Mouse (Mus musculus): Measurements from ENCODE around the gene 5730596B20Rik. TPM values are rescaled to one million over a fixed set of nuclear protein-coding genes. Genes with fewer than 3 reads are reported as not detected.

5730596B20Rik gene
- polyA plus RNA-seq, 1 experiment from 2014 or later = 3.4 TPM

DNA sequence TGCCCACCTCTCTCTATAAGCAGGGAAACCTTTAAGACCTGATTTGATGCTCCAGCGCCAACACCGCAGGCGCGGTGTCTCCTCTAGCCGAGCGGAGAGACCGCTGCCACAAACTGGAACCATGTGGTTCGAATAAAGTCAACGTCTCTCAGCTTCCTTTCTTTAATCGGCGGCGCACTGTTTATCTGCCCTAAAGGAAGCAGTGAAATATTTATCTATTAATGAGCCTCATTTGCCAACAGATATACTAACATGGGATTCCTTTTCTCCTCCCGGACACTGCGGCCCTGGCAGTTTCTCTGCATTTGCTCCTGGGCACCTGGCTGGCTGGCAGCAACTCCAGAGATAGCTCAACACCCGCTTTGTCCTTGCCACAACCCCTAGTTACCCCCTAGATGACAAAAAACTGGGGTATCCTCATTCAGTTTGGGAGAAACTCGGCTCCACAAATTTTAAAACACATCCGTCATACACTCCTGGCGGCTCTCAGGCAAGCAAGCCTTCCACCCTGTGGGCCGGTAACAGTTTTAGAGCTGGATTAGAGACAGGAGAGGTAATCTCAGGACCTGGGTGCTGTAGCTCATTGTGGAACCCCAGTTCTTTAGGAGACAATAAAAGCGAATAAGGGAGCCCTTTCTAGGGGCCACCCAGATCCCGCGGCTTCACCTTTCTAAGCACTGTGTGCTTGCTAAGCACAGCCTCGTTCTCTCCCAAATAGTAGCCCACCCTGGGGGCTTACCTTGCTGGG lies 40.8 kb downstream of the 5730596B20Rik start:
- H3K27me3 ChIP-seq (replicated peaks; ENCODE audit: control insufficient read depth, insufficient read depth, low read length) = peaks cover 69% of the 10 kb centered on the region
- no peak overlapping the region for H3K9ac ChIP-seq (ENCODE audit: low read depth, low read length)
- H3K9me3 ChIP-seq (ENCODE audit: control insufficient read depth, low read length) = no peaks in the 10 kb centered on the region
- peak overlapping the region; percentile 43 for H3K4me2 ChIP-seq (ENCODE audit: low read length)
- no peak for ATAC-seq
- H3K4me3 ChIP-seq (ENCODE audit: low read length) = no peak overlapping the region; the same call in 1 of the 2 replicates
- peaks cover 7% of the 10 kb centered on the region for H3K4me1 ChIP-seq (ENCODE audit: control insufficient read depth, insufficient read depth, low read depth, low read length)
- no peaks in the 10 kb centered on the region for H3K36me3 ChIP-seq (ENCODE audit: control insufficient read depth, insufficient read depth, low read length)
- no peak overlapping the region for H3K27ac ChIP-seq (ENCODE audit: low read depth, low read length)
- WGBS = 7% methylated on average over 23 of the region's 23 CpGs

DNA sequence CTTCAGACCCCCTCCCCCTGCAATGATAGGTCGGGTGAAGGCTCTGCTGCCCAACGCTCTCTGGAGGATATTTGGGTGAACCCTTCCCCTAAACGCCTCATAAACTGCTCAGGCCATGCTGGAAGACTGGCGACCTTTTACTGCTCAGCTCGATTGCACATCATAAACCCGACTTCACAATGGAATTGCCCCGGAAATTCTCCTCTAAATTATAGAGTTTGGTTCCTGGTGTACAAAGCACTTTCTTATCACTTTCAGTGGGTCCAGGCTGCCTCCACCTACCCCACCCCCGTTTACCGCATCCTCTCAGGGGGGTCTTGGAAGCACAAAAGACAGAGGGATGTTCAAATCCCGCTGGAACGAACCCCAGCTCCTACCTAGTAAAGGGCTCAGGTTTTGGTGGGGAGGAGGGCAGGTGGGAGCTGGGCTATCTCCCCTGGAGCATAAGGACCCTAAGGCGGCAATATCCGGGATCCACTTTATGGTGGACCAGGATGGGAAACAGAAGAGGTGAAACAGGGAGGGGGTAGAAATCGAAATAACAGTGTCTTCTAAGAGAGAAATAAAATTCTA lies 41.4 kb downstream of the 5730596B20Rik start:
- H3K4me2 ChIP-seq (ENCODE audit: low read length) = no peak overlapping the region
- H3K4me3 ChIP-seq (ENCODE audit: low read length) = no peak overlapping the region
- H3K27me3 ChIP-seq (replicated peaks; ENCODE audit: control insufficient read depth, insufficient read depth, low read length) = peaks cover 70% of the 10 kb centered on the region
- H3K9ac ChIP-seq (ENCODE audit: low read depth, low read length) = no peak overlapping the region
- peaks cover 7% of the 10 kb centered on the region for H3K4me1 ChIP-seq (ENCODE audit: control insufficient read depth, insufficient read depth, low read depth, low read length)
- 11% methylated on average over 14 of the region's 14 CpGs for WGBS
- no peak overlapping the region for H3K27ac ChIP-seq (ENCODE audit: low read depth, low read length)
- ATAC-seq = no peak
- H3K36me3 ChIP-seq (ENCODE audit: control insufficient read depth, insufficient read depth, low read length) = no peaks in the 10 kb centered on the region
- H3K9me3 ChIP-seq (ENCODE audit: control insufficient read depth, low read length) = no peaks in the 10 kb centered on the region

GRCm38 (mm10) chr6:52219234-52219942 lies 42.1 kb downstream of the 5730596B20Rik start:
- H3K4me2 ChIP-seq (ENCODE audit: low read length) = no peak overlapping the region
- 22% methylated on average over 9 of the region's 9 CpGs for WGBS

GRCm38 (mm10) chr6:52220003-52220864 lies 42.9 kb downstream of the 5730596B20Rik start:
- H3K36me3 ChIP-seq (ENCODE audit: control insufficient read depth, insufficient read depth, low read length) = no peaks in the 10 kb centered on the region
- no peak overlapping the region for H3K4me2 ChIP-seq (ENCODE audit: low read length)
- peaks cover 7% of the 10 kb centered on the region for H3K4me1 ChIP-seq (ENCODE audit: control insufficient read depth, insufficient read depth, low read depth, low read length)
- H3K9me3 ChIP-seq (ENCODE audit: control insufficient read depth, low read length) = no peaks in the 10 kb centered on the region
- no peak for ATAC-seq
- WGBS = 14% methylated on average over 32 of the region's 32 CpGs
- no peak overlapping the region for H3K9ac ChIP-seq (ENCODE audit: low read depth, low read length)
- H3K27me3 ChIP-seq (replicated peaks; ENCODE audit: control insufficient read depth, insufficient read depth, low read length) = peaks cover 61% of the 10 kb centered on the region
- no peak overlapping the region for H3K4me3 ChIP-seq (ENCODE audit: low read length)
- no peak overlapping the region for H3K27ac ChIP-seq (ENCODE audit: low read depth, low read length)

More at GRCm38 (mm10) chr6:52219234-52219942, 42.1 kb downstream of the 5730596B20Rik start:
- H3K27me3 ChIP-seq (replicated peaks; ENCODE audit: control insufficient read depth, insufficient read depth, low read length) = peaks cover 64% of the 10 kb centered on the region
- H3K9me3 ChIP-seq (ENCODE audit: control insufficient read depth, low read length) = no peaks in the 10 kb centered on the region
- ATAC-seq = no peak
- H3K4me3 ChIP-seq (ENCODE audit: low read length) = no peak overlapping the region
- no peak overlapping the region for H3K27ac ChIP-seq (ENCODE audit: low read depth, low read length)
- no peak overlapping the region for H3K9ac ChIP-seq (ENCODE audit: low read depth, low read length)
- peaks cover 7% of the 10 kb centered on the region for H3K4me1 ChIP-seq (ENCODE audit: control insufficient read depth, insufficient read depth, low read depth, low read length)
- no peaks in the 10 kb centered on the region for H3K36me3 ChIP-seq (ENCODE audit: control insufficient read depth, insufficient read depth, low read length)

DNA sequence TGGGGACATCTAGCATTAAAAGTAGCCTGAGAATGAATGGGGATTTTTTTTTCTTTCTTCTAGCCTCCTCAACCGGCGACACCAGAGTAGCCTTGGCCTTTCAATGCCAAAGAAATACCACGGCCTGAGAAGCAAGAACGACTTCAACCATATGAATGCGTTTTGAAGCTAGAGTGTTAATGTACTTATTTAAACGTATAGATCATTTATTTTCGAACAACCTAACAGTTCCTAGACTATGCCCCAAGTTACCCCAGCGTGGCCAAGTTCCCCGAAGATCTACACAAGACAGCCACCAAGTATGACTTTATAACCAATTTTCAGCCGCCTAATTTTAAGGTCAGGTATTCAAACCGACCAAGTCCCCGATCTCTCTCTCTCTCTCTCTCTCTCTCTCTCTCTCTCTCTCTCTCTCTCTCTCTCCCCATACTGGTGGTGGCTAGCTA lies 43.6 kb downstream of the 5730596B20Rik start:
- no peaks in the 10 kb centered on the region for H3K36me3 ChIP-seq (ENCODE audit: control insufficient read depth, insufficient read depth, low read length)
- peaks cover 7% of the 10 kb centered on the region for H3K4me1 ChIP-seq (ENCODE audit: control insufficient read depth, insufficient read depth, low read depth, low read length)
- no peaks in the 10 kb centered on the region for H3K9me3 ChIP-seq (ENCODE audit: control insufficient read depth, low read length)
- H3K4me2 ChIP-seq (ENCODE audit: low read length) = peak overlapping the region; percentile 92
- ATAC-seq = no peak
- peaks cover 61% of the 10 kb centered on the region for H3K27me3 ChIP-seq (replicated peaks; ENCODE audit: control insufficient read depth, insufficient read depth, low read length)
- no peak overlapping the region for H3K27ac ChIP-seq (ENCODE audit: low read depth, low read length)
- H3K9ac ChIP-seq (ENCODE audit: low read depth, low read length) = no peak overlapping the region; the same call in 1 of the 2 replicates
- WGBS = 8% methylated on average over 12 of the region's 12 CpGs
- H3K4me3 ChIP-seq (ENCODE audit: low read length) = peak overlapping the region; percentile 50

- H3K36me3 ChIP-seq (ENCODE audit: control insufficient read depth, insufficient read depth, low read length) = no peaks in the 10 kb centered on the region
- ATAC-seq = peak; percentile 71
- peak within 1 kb of the TSS; percentile 92 for H3K4me2 ChIP-seq (ENCODE audit: low read length)
- whole genome bisulfite sequencing = under 1% methylated on average over 46 of the region's 46 CpGs
- peak within 1 kb of the TSS; percentile 66 for H3K9ac ChIP-seq (ENCODE audit: low read depth, low read length)
- peak within 1 kb of the TSS; percentile 50 for H3K4me3 ChIP-seq (ENCODE audit: low read length)
- no peak within 1 kb of the TSS for H3K27ac ChIP-seq (ENCODE audit: low read depth, low read length)
- peaks cover 58% of the 10 kb centered on the region for H3K27me3 ChIP-seq (replicated peaks; ENCODE audit: control insufficient read depth, insufficient read depth, low read length)
- no peaks in the 10 kb centered on the region for H3K9me3 ChIP-seq (ENCODE audit: control insufficient read depth, low read length)
- H3K4me1 ChIP-seq (ENCODE audit: control insufficient read depth, insufficient read depth, low read depth, low read length) = peaks cover 7% of the 10 kb centered on the region
These were observed 44.2 kb downstream of the 5730596B20Rik start, which contains the start of gene Hoxa7 for GRCm38 (mm10) chr6:52221337-52221992. TSS of gene Hoxa7 (minus strand) at chr6:52221854.

GRCm38 (mm10) chr6:52221993-52222685 lies 44.8 kb downstream of the 5730596B20Rik start:
- Histone ChIP-seq H3K36me3 (ENCODE audit: control insufficient read depth, insufficient read depth, low read length) (no peaks in the 10 kb centered on the region), H3K27me3 (replicated peaks; ENCODE audit: control insufficient read depth, insufficient read depth, low read length) (peaks cover 61% of the 10 kb centered on the region), H3K27ac (ENCODE audit: low read depth, low read length) (no peak overlapping the region), H3K9ac (ENCODE audit: low read depth, low read length) (no peak overlapping the region), H3K4me3 (ENCODE audit: low read length) (peak overlapping the region; percentile 50; the same call in 1 of the 2 replicates), H3K4me1 (ENCODE audit: control insufficient read depth, insufficient read depth, low read depth, low read length) (peaks cover 7% of the 10 kb centered on the region), H3K4me2 (ENCODE audit: low read length) (peak overlapping the region; percentile 92), H3K9me3 (ENCODE audit: control insufficient read depth, low read length) (no peaks in the 10 kb centered on the region)
- ATAC-seq = no peak
- WGBS = 4% methylated on average over 21 of the region's 21 CpGs

DNA sequence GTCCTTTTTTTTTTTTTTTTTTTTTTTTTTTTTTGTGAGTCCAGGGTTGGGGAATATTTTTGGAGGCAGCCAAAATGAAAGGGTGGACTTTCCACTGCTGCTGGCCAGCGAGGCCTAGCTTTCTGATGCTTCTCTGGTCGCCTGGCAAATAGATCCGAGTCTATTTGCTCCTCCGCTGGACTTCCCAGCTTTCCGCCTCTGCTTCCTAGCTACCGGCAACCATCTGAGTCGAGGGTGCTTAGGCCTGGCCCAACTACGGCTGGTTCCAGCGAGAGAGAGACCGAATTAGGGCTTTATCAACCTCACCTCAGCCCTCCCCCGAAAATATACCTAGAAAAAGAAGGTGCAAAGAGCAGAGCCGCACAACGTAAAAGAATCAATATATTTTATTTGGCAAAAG lies 45.4 kb downstream of the 5730596B20Rik start:
- WGBS = 15% methylated on average over 13 of the region's 13 CpGs
- Histone ChIP-seq H3K27me3 (replicated peaks; ENCODE audit: control insufficient read depth, insufficient read depth, low read length) (peaks cover 67% of the 10 kb centered on the region), H3K4me2 (ENCODE audit: low read length) (no peak overlapping the region), H3K36me3 (ENCODE audit: control insufficient read depth, insufficient read depth, low read length) (no peaks in the 10 kb centered on the region), H3K4me3 (ENCODE audit: low read length) (no peak overlapping the region), H3K9ac (ENCODE audit: low read depth, low read length) (no peak overlapping the region), H3K27ac (ENCODE audit: low read depth, low read length) (no peak overlapping the region), H3K4me1 (ENCODE audit: control insufficient read depth, insufficient read depth, low read depth, low read length) (peaks cover 7% of the 10 kb centered on the region), H3K9me3 (ENCODE audit: control insufficient read depth, low read length) (no peaks in the 10 kb centered on the region)
- no peak for ATAC-seq

Data from hindbrain, embryonic 16.5 days (tissue).